Mouse (Mus musculus) limb, embryonic 10.5 days (tissue): ENCODE measurements at regions not wholly inside any gene's neighbourhood (a gene's known extent, or its start where the extent isn't known, plus 50 kb on each side); places are given as distances from the start of the nearest gene placed in this dataset.

Experiments
- DNase-seq: peaks from one replicate; pipeline ENCODE4 v3.0.0-alpha.2; 2017; ENCODE audit warnings: low spot score
- H3K27ac ChIP-seq: fragments of 300-500 bp; sonication (generic); 2 replicates; pipeline ENCODE4 v1.5.1; 2016; ENCODE audit warnings: mild to moderate bottlenecking
- H3K27me3 ChIP-seq: fragments of 300-500 bp; sonication (generic); 2 replicates; pipeline ENCODE4 v1.6.1; 2016; ENCODE audit warnings: low read depth, mild to moderate bottlenecking; ENCODE audit not compliant: poor library complexity, severe bottlenecking
- H3K36me3 ChIP-seq: fragments of 300-500 bp; sonication (generic); 2 replicates; pipeline ENCODE4 v1.6.1; 2016; ENCODE audit warnings: mild to moderate bottlenecking, moderate library complexity
- H3K4me1 ChIP-seq: fragments of 300-500 bp; sonication (generic); 2 replicates; pipeline ENCODE4 v1.6.1; 2016
- H3K4me3 ChIP-seq: fragments of 300-500 bp; sonication (generic); 2 replicates; pipeline ENCODE4 v1.5.1; 2016; ENCODE audit warnings: mild to moderate bottlenecking, moderate library complexity
- H3K9me3 ChIP-seq: fragments of 300-500 bp; sonication (generic); replicated peaks from 2 replicates; pipeline ENCODE4 v1.6.1; 2016; ENCODE audit warnings: mild to moderate bottlenecking
- WGBS: fragments of 180-500 bp; shearing (Covaris S2); methylation state at CpG from one replicate; pipeline ENCODE4 v1.1.7; 2016; 5-methylcytosine and 5-hydroxymethylcytosine counted together

DNA sequence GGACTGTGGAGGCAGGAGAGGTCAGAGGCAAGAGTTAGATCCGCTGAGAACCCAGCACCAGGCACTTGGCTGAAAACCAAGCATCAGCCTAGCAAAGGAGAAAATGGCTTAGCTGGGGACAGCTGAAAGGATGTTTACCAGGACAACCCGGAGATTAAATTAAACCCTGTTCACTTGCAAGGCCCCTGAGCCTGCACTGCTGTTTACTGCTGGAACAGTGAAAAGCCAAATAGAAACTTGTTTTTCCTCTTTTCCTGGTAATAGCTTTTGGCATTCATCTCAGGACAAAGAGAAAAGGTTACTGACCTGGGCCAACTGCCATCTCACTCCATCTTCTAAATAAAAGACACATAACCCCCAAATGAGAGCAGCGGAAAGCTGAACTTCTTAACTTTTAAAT is 531.3 kb downstream of the Insc start:
- no peak for DNase-seq
- H3K27me3 ChIP-seq, result no peaks in the 10 kb centered on the region
- WGBS, result 70% methylated on average over 3 of the region's 3 CpGs
- no peak overlapping the region for H3K4me3 ChIP-seq
- no peaks in the 10 kb centered on the region for H3K9me3 ChIP-seq
- H3K36me3 ChIP-seq, result no peaks in the 10 kb centered on the region
- no peak overlapping the region for H3K27ac ChIP-seq
- peaks cover 10% of the 10 kb centered on the region; the same call in 1 of the 2 replicates for H3K4me1 ChIP-seq

DNA sequence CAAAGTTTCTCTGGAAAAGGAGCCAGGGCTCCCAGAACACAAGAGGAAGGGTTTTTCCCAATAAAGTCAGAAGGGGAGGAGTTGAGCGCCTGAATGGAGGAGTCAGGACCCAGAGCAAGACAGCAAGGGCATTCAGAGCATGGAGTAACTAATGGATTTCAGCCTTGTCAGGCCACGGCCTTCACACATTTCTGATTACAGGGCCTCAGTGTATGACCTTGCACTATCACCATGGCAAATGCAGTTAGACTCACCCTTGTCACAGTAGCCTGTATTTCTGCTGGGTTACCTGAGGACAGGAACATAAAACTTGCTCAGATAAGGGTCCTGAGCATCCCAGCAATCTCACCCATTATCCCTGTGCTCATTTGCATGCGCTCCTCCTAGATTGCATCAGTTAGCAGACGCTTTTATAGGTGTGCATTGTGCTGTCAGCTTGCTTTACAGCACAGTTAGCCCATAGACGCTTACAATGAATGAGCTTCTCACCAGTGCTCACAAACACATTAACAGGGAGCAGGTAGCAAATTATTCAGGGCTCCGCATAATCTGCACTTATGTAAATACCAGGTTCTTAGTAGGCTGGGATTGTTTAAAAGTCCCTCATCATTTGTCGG is 547.4 kb downstream of the Insc start:
- no peak for DNase-seq
- H3K27ac ChIP-seq, result peak overlapping the region; percentile 6; the same call in 1 of the 2 replicates
- H3K4me1 ChIP-seq, result peaks cover 17% of the 10 kb centered on the region; the same call in 1 of the 2 replicates
- H3K4me3 ChIP-seq, result no peak overlapping the region
- no peaks in the 10 kb centered on the region for H3K27me3 ChIP-seq
- 58% methylated on average over 7 of the region's 7 CpGs for WGBS
- H3K36me3 ChIP-seq, result no peaks in the 10 kb centered on the region
- no peaks in the 10 kb centered on the region for H3K9me3 ChIP-seq

DNA sequence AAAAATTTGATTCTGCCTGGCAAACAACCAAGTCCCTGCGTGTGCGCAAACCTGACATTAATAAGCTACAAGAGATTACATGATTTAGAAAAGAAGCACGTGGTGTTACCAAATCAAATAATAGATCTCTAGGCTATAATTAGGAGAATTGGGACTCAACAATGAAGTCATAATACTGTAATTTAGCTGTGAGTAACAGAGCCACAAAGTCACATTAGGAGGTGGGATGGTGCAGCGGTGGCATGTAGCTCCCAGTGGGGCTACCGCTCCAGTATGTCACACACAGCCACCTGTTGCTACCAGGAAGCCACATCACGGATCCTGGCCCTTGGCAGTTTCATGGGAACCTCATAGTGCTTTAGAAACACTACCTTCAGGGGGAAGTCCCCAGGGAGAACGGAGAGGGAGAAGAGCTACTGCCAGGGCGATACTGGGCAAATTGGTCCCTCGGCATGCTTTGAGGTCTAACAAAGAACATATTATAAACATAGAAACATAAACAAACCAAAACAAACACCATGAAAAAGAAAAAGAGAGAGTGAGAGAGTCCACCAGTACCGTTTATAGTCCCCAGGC is 551.2 kb downstream of the Insc start:
- Histone ChIP-seq H3K9me3 (no peaks in the 10 kb centered on the region), H3K27me3 (no peaks in the 10 kb centered on the region), H3K36me3 (no peaks in the 10 kb centered on the region), H3K4me1 (0 out of 2 replicates have a peak, but pooled peaks cover 8% of the 10 kb centered on the region), H3K4me3 (no peak overlapping the region), H3K27ac (no peak overlapping the region)
- WGBS, result 77% methylated on average over 10 of the region's 10 CpGs
- no peak for DNase-seq

DNA sequence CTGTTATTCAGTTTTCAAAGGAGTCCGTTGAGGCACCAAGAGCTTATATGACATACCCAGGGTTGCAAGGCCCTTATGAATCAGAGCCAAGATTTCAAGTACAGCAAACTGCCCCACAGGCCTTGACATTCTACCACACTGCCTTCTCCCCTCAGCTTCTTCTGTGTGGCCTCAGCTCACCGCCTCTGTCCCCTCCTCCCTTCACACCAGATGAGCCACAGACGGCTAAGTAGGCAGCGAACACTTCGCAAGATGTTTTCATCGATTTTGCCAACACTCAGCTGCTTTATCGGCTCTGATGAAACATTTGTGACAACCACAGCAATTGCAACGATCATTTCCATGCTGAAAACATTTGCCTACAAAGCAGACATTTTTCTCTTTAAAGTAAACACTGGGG is 556.7 kb downstream of the Insc start:
- Histone ChIP-seq H3K4me1 (0 out of 2 replicates have a peak, but pooled peaks cover 3% of the 10 kb centered on the region), H3K4me3 (no peak overlapping the region), H3K27ac (no peak overlapping the region), H3K27me3 (no peaks in the 10 kb centered on the region), H3K9me3 (no peaks in the 10 kb centered on the region), H3K36me3 (no peaks in the 10 kb centered on the region)
- WGBS, result 89% methylated on average over 8 of the region's 8 CpGs
- no peak for DNase-seq

DNA sequence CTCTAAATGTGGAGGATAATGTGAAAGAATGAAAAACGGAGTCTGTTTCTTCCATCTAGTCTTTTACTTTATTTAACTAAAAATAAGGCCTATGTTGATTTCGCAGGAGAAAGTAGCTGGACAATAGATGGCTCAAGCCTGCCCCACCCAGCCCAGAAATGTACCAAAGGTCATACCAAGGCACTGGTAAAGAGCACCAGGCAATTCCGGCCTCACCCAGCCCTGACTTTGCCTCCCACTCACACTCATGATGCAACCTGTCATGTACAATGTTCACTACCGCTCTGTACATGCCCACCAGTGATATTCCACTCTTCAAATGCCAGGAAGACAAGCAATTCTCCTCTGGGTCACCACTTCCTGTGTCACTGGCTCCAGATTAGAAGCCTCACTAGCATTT is 564.9 kb downstream of the Insc start:
- Histone ChIP-seq H3K4me1 (no peaks in the 10 kb centered on the region), H3K27me3 (no peaks in the 10 kb centered on the region), H3K27ac (no peak overlapping the region), H3K36me3 (no peaks in the 10 kb centered on the region), H3K9me3 (no peaks in the 10 kb centered on the region), H3K4me3 (no peak overlapping the region)
- 93% methylated on average over 4 of the region's 4 CpGs for WGBS
- no peak for DNase-seq

DNA sequence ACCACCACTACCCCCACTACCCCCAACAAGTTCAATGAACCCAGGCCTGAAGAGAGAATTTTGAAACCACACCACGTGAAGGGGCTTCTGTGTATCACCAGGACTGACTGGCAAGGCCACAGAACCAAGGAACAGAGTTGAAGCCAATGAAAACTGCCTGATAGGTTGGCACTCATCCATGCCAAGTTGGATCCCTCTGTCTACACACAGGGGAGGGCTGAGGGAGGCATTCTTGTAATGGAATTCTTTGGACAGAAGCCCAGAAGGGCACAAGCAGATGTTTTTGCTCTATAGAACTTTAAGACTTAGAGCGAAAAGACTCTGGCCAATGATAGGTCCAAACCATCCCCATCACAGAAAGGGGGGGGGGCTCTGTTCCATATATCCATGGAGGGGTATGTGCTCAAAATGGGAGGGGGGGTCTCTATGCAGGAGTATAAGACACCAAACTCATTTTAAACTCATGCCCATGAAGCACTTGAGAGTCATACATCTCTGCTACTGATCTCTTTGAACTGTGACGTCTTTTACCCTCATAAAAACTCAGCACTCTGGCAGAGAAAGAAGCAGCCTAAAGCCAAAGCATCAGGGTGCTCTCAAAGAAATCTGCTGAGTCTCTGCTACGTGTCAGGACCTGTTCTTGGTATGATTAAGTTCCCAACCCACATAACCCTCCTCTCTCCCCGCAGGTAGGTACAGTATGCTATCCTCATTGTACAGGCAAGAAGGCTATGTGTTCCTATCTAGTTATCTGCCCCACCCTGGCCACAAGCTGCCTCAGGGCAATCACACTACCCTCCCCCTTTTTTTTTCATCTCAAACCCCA is 567.1 kb downstream of the Insc start:
- H3K9me3 ChIP-seq, result no peaks in the 10 kb centered on the region
- no peak for DNase-seq
- no peak overlapping the region for H3K27ac ChIP-seq
- no peaks in the 10 kb centered on the region for H3K36me3 ChIP-seq
- WGBS, result 69% methylated on average over 5 of the region's 5 CpGs
- H3K27me3 ChIP-seq, result no peaks in the 10 kb centered on the region
- no peak overlapping the region for H3K4me3 ChIP-seq
- no peaks in the 10 kb centered on the region for H3K4me1 ChIP-seq

DNA sequence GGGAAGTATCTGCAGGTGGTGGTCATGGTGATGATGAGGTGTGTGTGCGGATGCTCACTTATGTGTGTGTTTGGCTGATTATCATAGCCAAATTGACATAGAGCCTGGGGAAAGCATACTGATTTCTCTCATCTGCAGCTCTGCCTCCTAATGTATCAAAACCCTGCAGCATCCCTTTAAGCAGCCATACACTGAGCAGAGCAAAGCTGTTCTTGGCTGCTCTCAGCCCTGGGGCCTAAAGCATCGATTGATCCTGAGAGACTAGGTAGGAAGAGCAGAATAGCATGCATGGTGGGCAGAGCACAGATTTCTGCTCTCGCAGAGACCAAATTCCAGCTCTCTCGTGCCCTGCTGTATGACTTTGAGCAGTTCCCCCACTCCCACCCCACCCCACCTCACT is 576.0 kb downstream of the Insc start:
- Histone ChIP-seq H3K4me1 (peaks cover 34% of the 10 kb centered on the region), H3K27ac (no peak overlapping the region), H3K36me3 (no peaks in the 10 kb centered on the region), H3K27me3 (no peaks in the 10 kb centered on the region), H3K9me3 (no peaks in the 10 kb centered on the region), H3K4me3 (no peak overlapping the region)
- 83% methylated on average over 4 of the region's 4 CpGs for WGBS
- DNase-seq, result no peak

DNA sequence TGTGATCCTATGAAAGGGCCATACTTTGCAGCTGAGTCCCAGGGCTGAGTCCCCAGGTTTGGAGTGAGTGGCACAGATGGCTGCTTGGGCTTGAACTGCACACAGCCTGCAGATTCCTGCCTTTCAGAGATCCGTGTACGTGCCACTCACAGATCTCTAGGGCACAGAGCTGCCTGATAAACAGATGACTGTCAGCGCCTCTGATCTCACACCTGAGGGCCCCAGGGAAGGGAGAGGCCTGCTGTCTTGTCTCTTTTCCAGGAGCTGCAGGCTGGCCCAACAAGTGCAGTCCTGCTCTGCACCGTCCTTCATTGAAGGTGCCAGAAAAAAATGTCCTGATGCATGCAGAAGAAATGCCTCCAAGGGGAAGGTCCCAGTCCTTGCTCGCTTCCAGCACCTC is 579.5 kb downstream of the Insc start:
- no peak overlapping the region for H3K4me3 ChIP-seq
- H3K36me3 ChIP-seq, result no peaks in the 10 kb centered on the region
- H3K27ac ChIP-seq, result no peak overlapping the region
- no peak for DNase-seq
- 74% methylated on average over 5 of the region's 5 CpGs for WGBS
- peaks cover 37% of the 10 kb centered on the region for H3K4me1 ChIP-seq
- H3K27me3 ChIP-seq, result no peaks in the 10 kb centered on the region
- no peaks in the 10 kb centered on the region for H3K9me3 ChIP-seq

DNA sequence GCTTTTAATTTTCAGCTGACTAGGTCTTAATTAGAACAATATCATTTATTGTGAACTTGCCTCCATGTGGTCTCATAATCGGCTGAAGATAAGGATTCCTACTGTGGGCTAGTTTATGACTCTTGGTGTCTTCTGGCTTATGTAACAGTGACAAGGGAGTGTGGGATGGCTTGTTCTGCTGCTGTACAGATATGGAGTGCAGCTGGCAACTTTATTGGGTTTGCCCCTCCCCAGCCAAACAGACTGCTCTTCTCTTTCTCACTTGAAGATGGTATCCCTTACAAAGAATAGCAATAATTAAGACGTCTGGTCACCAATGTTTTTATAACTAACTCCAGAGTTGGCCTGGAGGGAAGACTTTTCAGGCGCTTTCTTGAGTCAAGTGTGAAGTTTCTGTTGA is 584.8 kb downstream of the Insc start:
- Histone ChIP-seq H3K27me3 (no peaks in the 10 kb centered on the region), H3K36me3 (no peaks in the 10 kb centered on the region), H3K4me1 (peaks cover 13% of the 10 kb centered on the region), H3K4me3 (no peak overlapping the region), H3K27ac (no peak overlapping the region), H3K9me3 (no peaks in the 10 kb centered on the region)
- no peak for DNase-seq
- WGBS, result 38% methylated on average over 3 of the region's 3 CpGs

DNA sequence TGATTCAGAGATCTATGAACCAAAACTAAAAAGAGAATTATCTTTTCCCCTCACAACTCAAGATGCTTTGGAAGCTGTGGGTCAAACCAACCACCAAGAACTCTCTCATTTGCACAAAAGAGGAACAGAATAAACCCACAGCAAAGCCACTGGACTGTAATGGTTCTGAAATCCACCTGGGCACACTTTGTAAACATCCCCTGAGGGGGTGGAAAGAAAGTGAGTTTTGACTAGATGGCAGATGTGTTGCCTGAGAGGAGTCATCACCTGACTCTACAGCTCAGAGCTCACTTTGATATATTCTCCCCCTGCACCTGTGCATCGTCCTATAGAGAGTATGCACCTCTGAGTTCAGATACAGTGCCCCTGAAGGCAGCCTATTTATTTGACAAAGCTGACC is 588.2 kb downstream of the Insc start:
- Histone ChIP-seq H3K36me3 (no peaks in the 10 kb centered on the region), H3K27me3 (no peaks in the 10 kb centered on the region), H3K27ac (no peak overlapping the region), H3K4me3 (no peak overlapping the region), H3K4me1 (peaks cover 4% of the 10 kb centered on the region; the same call in 1 of the 2 replicates), H3K9me3 (no peaks in the 10 kb centered on the region)
- DNase-seq, result no peak
- WGBS, result 75% methylated on average over 1 of the region's 1 CpGs

DNA sequence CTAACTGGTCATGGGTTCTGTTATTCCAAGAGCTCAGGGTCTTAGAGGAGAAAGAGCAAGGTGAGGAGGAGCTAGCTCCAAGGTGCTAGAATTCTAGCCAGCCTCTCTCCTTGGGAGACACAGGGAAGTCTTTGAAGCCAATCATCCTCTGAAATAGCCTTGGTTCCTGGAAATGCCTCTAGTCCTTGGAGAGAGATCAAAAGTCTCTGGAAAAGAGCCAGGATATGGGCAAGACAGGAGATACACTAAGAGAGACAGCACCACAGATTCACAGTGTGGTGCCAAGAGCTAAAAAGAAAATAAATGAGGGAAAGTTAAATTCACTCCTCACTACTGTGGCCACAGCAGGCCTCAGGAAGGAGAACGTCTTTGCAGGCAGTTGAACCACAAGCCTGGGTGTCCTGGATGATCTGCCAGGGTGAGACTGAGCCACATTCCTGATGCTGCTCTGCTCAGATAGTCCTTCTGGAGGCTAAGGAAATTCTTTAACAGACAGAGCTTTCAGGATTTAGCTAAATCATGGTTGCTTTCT is 589.6 kb downstream of the Insc start:
- DNase-seq, result no peak
- WGBS, result 30% methylated on average over 1 of the region's 1 CpGs
- Histone ChIP-seq H3K27me3 (no peaks in the 10 kb centered on the region), H3K36me3 (no peaks in the 10 kb centered on the region), H3K4me3 (no peak overlapping the region), H3K27ac (no peak overlapping the region), H3K4me1 (no peaks in the 10 kb centered on the region), H3K9me3 (no peaks in the 10 kb centered on the region)

DNA sequence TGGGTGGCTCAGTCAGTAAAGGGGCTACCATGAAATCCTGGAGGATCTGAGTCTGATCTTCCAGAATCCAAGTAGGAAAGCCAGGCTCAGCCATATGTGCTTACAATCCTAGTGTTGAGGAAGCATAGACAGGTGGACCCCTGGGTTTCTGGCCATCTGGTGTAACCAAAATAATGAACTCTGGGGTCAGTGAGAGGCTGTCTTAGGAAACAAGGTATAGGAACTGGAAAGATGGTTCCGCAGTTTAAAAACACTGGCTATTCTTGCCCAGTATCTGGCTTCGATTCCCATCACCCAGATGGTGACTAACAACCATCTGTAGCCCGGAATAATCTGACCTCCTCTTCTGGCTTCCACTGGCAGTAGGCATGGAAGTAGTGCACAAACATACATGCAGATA is 591.6 kb downstream of the Insc start:
- H3K9me3 ChIP-seq, result no peaks in the 10 kb centered on the region
- H3K36me3 ChIP-seq, result no peaks in the 10 kb centered on the region
- no peak overlapping the region for H3K27ac ChIP-seq
- H3K4me1 ChIP-seq, result no peaks in the 10 kb centered on the region
- 91% methylated on average over 3 of the region's 3 CpGs for WGBS
- H3K27me3 ChIP-seq, result no peaks in the 10 kb centered on the region
- H3K4me3 ChIP-seq, result no peak overlapping the region
- DNase-seq, result no peak

DNA sequence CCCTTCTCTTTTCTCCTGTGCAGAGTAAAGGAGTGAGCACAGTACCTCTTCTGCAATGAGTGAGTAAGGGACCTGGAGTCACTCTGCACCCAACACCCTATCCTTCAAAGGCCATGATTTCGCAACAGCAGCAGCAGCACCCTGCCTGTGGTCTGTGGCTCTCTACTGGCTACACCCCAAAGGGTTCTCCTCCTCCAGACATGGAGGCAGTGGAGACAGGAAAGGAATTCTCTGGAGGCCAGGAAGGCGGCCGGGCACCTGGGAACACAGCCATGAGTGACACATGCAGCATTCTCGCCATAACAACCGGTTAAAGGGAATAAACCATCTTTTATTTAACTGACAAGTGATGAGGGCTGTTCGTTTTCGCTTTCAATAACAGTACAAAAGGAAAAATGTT is 596.7 kb downstream of the Insc start:
- Histone ChIP-seq H3K9me3 (no peaks in the 10 kb centered on the region), H3K4me3 (no peak overlapping the region), H3K36me3 (no peaks in the 10 kb centered on the region), H3K27me3 (no peaks in the 10 kb centered on the region), H3K27ac (no peak overlapping the region), H3K4me1 (no peaks in the 10 kb centered on the region)
- WGBS, result 85% methylated on average over 7 of the region's 7 CpGs
- DNase-seq, result no peak
